Mouse (Mus musculus) thymus, postnatal 10 days (tissue): ENCODE measurements around the gene Ubxn1.
"Not testable (repeated sequence)": the region's sequence is repeated elsewhere in the genome, so short reads cannot be mapped to it uniquely, and the experiment has no call there.

Source experiments
- DNase-seq, 2 experiments: peaks; one replicate each; pipeline ENCODE4 v3.0.0; 2021; ENCODE audit warnings: low spot score in 2 of 2

The Ubxn1 gene

GRCm38 (mm10) chr19:8871267-8872186, at the start of gene Ubxn1:
TSS of gene Ubxn1 (plus strand) at chr19:8871496.
- DNase-seq: peak; percentile 93 to 95

- DNase-seq: no peak
Measured at GRCm38 (mm10) chr19:8822696-8823095, 48.6 kb upstream of the Ubxn1 start.

- no peak for DNase-seq
Measured at GRCm38 (mm10) chr19:8829660-8830059, 41.6 kb upstream of the Ubxn1 start, which contains the start of gene AC129217.1. TSS of gene AC129217.1 (plus strand) at chr19:8829773.

- DNase-seq: no peak
Measured at GRCm38 (mm10) chr19:8830664-8831063, 40.6 kb upstream of the Ubxn1 start.

- DNase-seq: no peak
Measured at GRCm38 (mm10) chr19:8831262-8831661, 40.0 kb upstream of the Ubxn1 start.

GRCm38 (mm10) chr19:8832971-8833370, 38.3 kb upstream of the Ubxn1 start:
- DNase-seq: no peak

GRCm38 (mm10) chr19:8836327-8836726, 35.0 kb upstream of the Ubxn1 start:
- DNase-seq: not testable (repeated sequence)

- DNase-seq: peak; percentile 73 to 83
Measured at GRCm38 (mm10) chr19:8837251-8837791, 34.0 kb upstream of the Ubxn1 start, which contains the start of gene Bscl2. TSS of gene Bscl2 (plus strand) at chr19:8837467.

GRCm38 (mm10) chr19:8838041-8838730, 33.1 kb upstream of the Ubxn1 start:
- DNase-seq: no peak

- DNase-seq: no peak
Measured at GRCm38 (mm10) chr19:8839103-8839907, 32.0 kb upstream of the Ubxn1 start, which contains the start of gene Gng3. TSS of gene Gng3 (minus strand) at chr19:8839194.

- DNase-seq: peak; percentile 22 to 40
Measured at GRCm38 (mm10) chr19:8839908-8840791, 31.1 kb upstream of the Ubxn1 start.

GRCm38 (mm10) chr19:8841012-8841411, 30.3 kb upstream of the Ubxn1 start:
- no peak for DNase-seq

- no peak for DNase-seq
Measured at GRCm38 (mm10) chr19:8842961-8843360, 28.3 kb upstream of the Ubxn1 start.

- DNase-seq: peak; percentile 53 to 87
Measured at GRCm38 (mm10) chr19:8844371-8845129, 26.7 kb upstream of the Ubxn1 start.

GRCm38 (mm10) chr19:8848356-8848755, 22.9 kb upstream of the Ubxn1 start:
- no peak for DNase-seq

GRCm38 (mm10) chr19:8850402-8850901, 20.8 kb upstream of the Ubxn1 start, which contains the start of gene Lrrn4cl:
TSS of gene Lrrn4cl (plus strand) at chr19:8850768.
- no peak for DNase-seq

GRCm38 (mm10) chr19:8851639-8852038, 19.7 kb upstream of the Ubxn1 start:
- no peak for DNase-seq

- no peak for DNase-seq
Measured at GRCm38 (mm10) chr19:8852236-8852928, 18.9 kb upstream of the Ubxn1 start.

- no peak for DNase-seq
Measured at GRCm38 (mm10) chr19:8853117-8853516, 18.2 kb upstream of the Ubxn1 start.
